Mouse (Mus musculus): ENCODE measurements around the gene Ascc1. TPM values are rescaled to one million over a fixed set of nuclear protein-coding genes. Genes with fewer than 3 reads are reported as not detected.

Gene Ascc1
- 10 to 100 TPM; 23.2 to 25.9 TPM for total RNA-seq (2021)
- long read RNA-seq, experiment 1, transcript Ascc1-201 (11 exons, 1,450 nt) = major isoform, 16 of 20 reads
- long read RNA-seq, experiment 1, partial matches to known transcripts = 0 of 20 reads
- long read RNA-seq, experiment 1, other reads (novel, unspliced or antisense) = 4 of 20 reads
- long read RNA-seq, experiment 2, transcript Ascc1-201 (11 exons, 1,450 nt) = major isoform, 14 of 19 reads
- long read RNA-seq, experiment 2, partial matches to known transcripts = 0 of 19 reads
- long read RNA-seq, experiment 2, other reads (novel, unspliced or antisense) = 5 of 19 reads

- peak; percentile 97 to 98 for DNase-seq
These were observed at the start of gene Ascc1, which contains the start of gene Anapc16 for GRCm38 (mm10) chr10:60002673-60003212. Gene Ascc1, plus strand, starts transcription at chr10:60002805. Gene Anapc16, minus strand, starts transcription at chr10:60003135.

DNA sequence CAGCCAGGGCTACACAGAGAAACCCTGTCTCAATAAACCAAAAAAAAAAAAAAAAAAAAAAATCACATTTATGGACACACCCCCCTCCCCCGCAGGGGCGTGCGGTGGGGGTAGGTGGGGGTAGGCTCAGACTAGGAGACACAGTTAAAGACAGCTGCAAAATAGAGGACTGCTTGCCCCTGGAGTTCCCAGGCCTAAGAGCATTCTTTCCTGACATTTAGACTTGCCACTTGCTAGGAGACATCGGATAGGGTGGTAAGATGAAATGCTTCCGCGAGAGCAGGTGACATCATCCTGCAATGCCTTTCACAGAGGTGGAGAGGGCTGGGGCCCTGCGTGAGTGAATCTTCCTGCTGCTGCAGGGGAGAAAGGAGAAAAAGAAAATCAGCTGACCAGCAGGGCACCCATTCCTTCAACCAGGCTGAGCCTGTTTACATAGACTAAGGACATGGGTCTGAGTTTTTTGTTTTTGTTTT lies 49.0 kb upstream of the Ascc1 start:
- DNase-seq = peak in 1 of 2 experiments; percentile 38

GRCm38 (mm10) chr10:59956681-59957080 lies 45.9 kb upstream of the Ascc1 start:
- DNase-seq = no peak

GRCm38 (mm10) chr10:59957171-59958149 lies 45.1 kb upstream of the Ascc1 start:
- DNase-seq = peak; percentile 83 to 88

DNA sequence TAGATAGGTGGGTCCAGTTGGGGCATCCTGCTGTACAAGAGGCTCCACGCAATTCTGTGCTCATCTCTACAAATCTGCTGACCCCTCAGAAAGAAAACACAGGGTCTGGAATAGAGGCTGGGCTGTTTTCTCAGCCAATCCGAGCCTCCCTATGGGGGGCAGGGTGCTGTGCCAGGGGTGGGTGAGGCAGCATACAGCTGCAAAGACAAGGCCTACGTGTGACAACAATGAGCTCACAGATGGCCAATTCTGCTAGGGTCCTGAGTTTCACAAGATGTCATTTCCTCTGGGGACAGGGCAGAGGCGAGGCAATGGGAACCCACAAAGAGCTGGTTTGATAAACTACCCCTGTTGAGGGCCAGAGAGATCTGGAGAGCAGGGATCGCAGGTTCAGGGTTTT lies 44.1 kb upstream of the Ascc1 start:
- DNase-seq = peak in 1 of 2 experiments; percentile 38

DNA sequence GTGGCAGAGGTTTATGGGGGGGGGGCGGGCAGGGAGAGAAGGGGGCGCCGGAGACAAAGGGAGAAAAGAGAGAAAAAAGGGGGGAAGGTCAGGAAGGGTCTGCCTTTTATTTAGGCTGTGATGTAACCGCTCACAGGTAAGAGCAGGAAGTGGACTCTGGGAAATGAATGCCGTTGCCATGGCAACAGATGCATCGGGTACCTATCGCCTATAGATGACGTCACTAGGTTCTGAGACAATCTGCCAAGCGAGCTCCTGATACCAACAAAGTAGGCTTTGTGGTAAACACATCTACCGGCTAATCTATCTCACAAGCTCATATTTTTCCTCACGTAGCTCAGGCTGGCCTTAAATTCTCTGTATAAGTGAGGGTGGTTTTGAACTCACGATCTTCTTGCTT lies 43.1 kb upstream of the Ascc1 start:
- no peak for DNase-seq

- DNase-seq = no peak
These were observed 39.0 kb upstream of the Ascc1 start for GRCm38 (mm10) chr10:59963609-59964008.

- DNase-seq = peak; percentile 63 to 79
These were observed 37.9 kb upstream of the Ascc1 start for GRCm38 (mm10) chr10:59964504-59965361.

DNA sequence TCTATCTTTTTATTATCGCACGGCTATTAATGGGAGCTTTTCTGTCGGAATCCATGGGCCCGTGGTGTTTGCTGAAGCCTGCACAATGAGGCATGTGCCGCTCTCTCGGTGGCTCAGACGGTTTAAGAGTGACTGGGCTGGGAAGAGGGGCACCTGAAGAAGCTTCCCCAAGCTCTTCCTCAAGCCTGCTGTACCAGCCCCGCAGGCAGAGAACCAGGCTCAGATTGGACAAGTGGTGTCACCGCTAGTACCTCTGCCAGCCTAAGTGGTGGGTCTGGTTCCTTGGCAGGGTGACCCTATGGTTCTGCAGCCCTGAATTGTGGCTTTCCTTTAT lies 37.3 kb upstream of the Ascc1 start:
- no peak for DNase-seq

- no peak for DNase-seq
These were observed 36.8 kb upstream of the Ascc1 start for GRCm38 (mm10) chr10:59965788-59966187.

GRCm38 (mm10) chr10:59966743-59967142 lies 35.9 kb upstream of the Ascc1 start:
- DNase-seq = no peak

DNA sequence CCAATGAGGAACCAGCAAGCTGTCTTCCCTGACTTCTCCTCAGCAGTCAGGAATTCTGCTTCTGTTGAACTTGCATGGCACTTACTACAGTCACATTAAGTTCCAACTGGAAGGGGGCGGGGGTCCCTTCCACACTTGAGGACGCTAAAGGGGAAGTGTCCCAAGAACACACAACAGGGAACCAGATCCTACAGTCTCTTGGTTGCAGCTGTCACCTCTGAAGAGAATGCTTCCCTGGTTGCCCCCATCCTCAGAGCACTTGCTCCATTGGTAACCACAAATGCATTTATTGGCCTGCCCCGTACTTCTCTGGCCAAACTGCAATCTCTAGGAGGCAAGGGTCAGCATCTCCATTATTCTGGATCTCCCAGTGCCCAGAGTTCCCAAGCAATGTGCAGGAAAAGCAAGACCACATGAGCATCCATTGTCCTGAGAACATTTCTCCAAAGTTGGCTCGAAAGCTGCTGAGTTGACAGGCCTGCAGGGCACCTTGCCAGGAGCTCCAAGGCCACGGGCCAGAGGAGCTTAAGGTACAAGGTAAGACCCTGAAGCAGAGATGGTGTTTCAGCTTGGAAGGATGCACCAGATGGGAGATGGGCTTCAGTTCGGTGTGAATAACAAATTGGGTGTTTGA lies 35.2 kb upstream of the Ascc1 start:
- DNase-seq = peak; percentile 86 to 88

DNA sequence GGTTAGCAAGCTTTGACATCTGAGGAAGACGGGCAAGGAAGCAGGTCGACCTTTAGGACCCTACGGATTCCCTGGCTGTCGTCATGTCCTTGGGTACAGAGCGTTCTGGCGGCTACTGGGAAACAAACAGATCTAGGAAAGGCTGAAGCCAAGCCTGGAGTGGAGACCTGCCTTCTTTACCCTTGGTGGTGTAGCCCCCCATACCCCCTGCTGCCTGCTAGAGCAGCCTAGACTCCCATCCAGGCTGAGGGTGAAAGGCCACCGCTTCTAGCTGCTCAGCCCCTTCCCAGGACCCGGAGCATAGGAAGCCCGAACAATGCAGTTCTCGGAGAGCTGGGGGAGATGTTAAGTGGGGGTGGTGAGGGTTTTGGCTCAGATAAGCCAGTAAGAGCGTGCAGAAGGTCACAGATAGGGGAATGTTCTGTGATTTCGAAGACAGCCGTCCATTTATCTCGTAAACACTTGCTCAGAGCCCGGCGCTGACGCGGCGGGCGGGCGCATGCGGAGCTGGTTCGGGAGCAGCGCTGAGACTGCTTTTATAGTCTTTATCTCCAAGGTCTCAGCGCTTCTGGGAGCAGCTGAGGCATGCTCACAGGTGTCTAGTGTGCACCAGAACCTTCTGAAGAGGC lies 32.7 kb upstream of the Ascc1 start:
- peak; percentile 96 for DNase-seq

DNA sequence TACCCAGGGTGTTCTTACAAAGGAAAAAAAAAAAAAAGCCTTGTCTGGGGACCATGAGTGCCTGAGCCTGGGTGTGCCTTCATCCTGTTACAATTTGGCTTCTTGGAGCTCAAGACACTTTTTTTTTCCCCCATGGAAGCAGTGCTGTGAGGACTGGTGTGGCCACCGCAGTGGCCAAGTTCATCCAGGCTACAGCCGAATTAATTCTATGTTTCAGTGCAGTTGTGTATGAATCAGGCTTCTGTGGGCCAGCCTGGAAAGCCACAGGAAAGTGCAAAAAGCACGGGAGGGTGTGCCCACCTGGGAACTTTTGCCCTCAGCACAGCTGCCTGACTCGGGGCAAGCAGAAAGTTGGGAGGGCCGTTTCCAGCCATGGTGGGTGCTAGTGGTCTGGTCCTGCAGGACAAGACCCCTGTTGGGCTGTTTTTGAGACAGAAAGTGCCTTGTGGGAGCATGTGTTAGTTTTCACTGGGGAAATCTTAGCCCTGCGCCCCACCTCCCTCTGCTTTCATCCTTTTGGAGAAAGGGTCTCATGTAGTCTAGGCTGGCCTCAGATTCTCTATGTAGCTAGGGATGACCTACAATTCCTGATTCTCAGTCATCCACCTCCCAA lies 32.0 kb upstream of the Ascc1 start:
- peak in 1 of 2 experiments; percentile 77 for DNase-seq

DNA sequence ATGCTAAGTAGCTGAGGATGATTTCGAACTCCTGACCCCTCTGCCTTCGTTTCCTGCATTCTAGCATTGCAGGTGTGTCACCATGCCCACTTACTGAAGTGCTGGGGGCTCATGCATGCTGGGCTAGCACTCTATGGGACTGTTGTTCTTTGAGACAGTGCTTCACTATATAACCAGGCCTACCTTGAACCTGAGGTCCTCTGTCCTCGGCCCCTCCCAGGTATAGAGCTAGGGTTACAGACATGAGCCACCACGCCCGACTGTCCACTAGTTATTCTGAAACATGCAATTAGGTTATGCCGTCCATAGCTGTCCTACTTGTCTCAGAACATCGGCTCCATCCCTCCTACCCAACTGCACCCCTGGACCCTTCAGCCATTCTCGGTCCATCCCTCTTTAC lies 30.8 kb upstream of the Ascc1 start:
- DNase-seq = no peak

DNA sequence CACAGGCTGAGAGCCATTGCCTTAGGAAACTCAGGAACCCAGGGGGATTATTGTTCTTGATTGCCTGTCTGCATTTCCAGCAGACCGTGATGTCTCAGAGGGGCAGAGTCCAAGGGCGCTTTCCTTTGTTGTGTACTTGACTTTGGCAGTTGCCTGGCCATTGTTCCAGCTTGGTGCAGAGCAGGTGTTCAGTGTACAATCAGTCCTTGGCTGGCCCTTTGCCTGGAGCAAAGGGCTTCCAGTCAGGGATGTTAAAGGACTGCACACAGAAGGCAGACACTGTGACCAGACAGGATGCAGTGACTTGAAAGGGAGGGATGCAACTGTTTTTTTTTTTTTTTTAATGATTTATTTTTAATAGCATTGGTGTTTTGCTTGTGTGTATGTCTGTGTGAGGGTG lies 30.1 kb upstream of the Ascc1 start:
- DNase-seq = peak; percentile 83 to 94

- DNase-seq = no peak
These were observed 29.6 kb upstream of the Ascc1 start for GRCm38 (mm10) chr10:59972999-59973398.

GRCm38 (mm10) chr10:59973400-59973799 lies 29.2 kb upstream of the Ascc1 start:
- no peak for DNase-seq

GRCm38 (mm10) chr10:59974191-59974664 lies 28.4 kb upstream of the Ascc1 start:
- peak; percentile 92 to 96 for DNase-seq

GRCm38 (mm10) chr10:59974786-59975185 lies 27.8 kb upstream of the Ascc1 start:
- DNase-seq = peak; percentile 79 to 82

Measured in heart, adult 18-20 months (tissue).